Mouse (Mus musculus): ENCODE results near the gene Plvap.

Gene Plvap

GRCm38 (mm10) chr8:71468001-71468400 is 43.6 kb downstream of the Plvap start:
- in situ Hi-C loops (cut with MboI; ENCODE audit: low sequenced_read_pairs) = no loop called here

- in situ Hi-C loops (cut with MboI; ENCODE audit: low sequenced_read_pairs) = no loop called here
Measured at GRCm38 (mm10) chr8:71467201-71467600, 44.4 kb downstream of the Plvap start.

GRCm38 (mm10) chr8:71466198-71466597 is 45.4 kb downstream of the Plvap start:
- in situ Hi-C loops (cut with MboI; ENCODE audit: low sequenced_read_pairs) = no loop called here

GRCm38 (mm10) chr8:71465733-71466132 is 45.8 kb downstream of the Plvap start:
- in situ Hi-C loops (cut with MboI; ENCODE audit: low sequenced_read_pairs) = no loop called here

- in situ Hi-C loops (cut with MboI; ENCODE audit: low sequenced_read_pairs) = no loop called here
Measured at GRCm38 (mm10) chr8:71464513-71465500, 46.7 kb downstream of the Plvap start, which contains the start of gene Mrpl34. Gene Mrpl34, plus strand, starts transcription at chr8:71464959.

GRCm38 (mm10) chr8:71463188-71464033 is 48.1 kb downstream of the Plvap start, which contains the start of gene Abhd8:
Gene Abhd8, minus strand, starts transcription at chr8:71463655.
- in situ Hi-C loops (cut with MboI; ENCODE audit: low sequenced_read_pairs) = no loop called here

- in situ Hi-C loops (cut with MboI; ENCODE audit: low sequenced_read_pairs) = no loop called here
Measured at GRCm38 (mm10) chr8:71462786-71463185, 48.8 kb downstream of the Plvap start.

- in situ Hi-C loops (cut with MboI; ENCODE audit: low sequenced_read_pairs) = no loop called here
Measured at GRCm38 (mm10) chr8:71462191-71462590, 49.4 kb downstream of the Plvap start.

- in situ Hi-C loops (cut with MboI; ENCODE audit: low sequenced_read_pairs) = no loop called here
Measured at GRCm38 (mm10) chr8:71461152-71461840, 50.3 kb downstream of the Plvap start.

- in situ Hi-C loops (cut with MboI; ENCODE audit: low sequenced_read_pairs) = no loop called here
Measured at GRCm38 (mm10) chr8:71460716-71461115, 50.8 kb downstream of the Plvap start.

- in situ Hi-C loops (cut with MboI; ENCODE audit: low sequenced_read_pairs) = no loop called here
Measured at GRCm38 (mm10) chr8:71457659-71458270, 53.8 kb downstream of the Plvap start.

- in situ Hi-C loops (cut with MboI; ENCODE audit: low sequenced_read_pairs) = no loop called here
Measured at GRCm38 (mm10) chr8:71456906-71457305, 54.6 kb downstream of the Plvap start.

- in situ Hi-C loops (cut with MboI; ENCODE audit: low sequenced_read_pairs) = no loop called here
Measured at GRCm38 (mm10) chr8:71454668-71455067, 56.9 kb downstream of the Plvap start.

- in situ Hi-C loops (cut with MboI; ENCODE audit: low sequenced_read_pairs) = no loop called here
Measured at GRCm38 (mm10) chr8:71452669-71453068, 58.9 kb downstream of the Plvap start.

- in situ Hi-C loops (cut with MboI; ENCODE audit: low sequenced_read_pairs) = no loop called here
Measured at GRCm38 (mm10) chr8:71451777-71452176, 59.8 kb downstream of the Plvap start.

GRCm38 (mm10) chr8:71451337-71451736 is 60.2 kb downstream of the Plvap start:
- in situ Hi-C loops (cut with MboI; ENCODE audit: low sequenced_read_pairs) = no loop called here
